Mouse (Mus musculus) neural tube, embryonic 11.5 days (tissue): Measurements from ENCODE around the gene Nup160. TPM values are rescaled to one million over a fixed set of nuclear protein-coding genes. Genes with fewer than 3 reads are reported as not detected.

Source experiments
- ATAC-seq: fragments of 200-750 bp; cut with Nextera tagmentation; 2 replicates; pipeline ENCODE4 v1.8.0; 2017; ENCODE audit warnings: moderate number of reproducible peaks, mild to moderate bottlenecking, moderate TSS enrichment, moderate library complexity; ENCODE audit not compliant: insufficient read depth, low FRiP score, low TSS enrichment
- DNase-seq: peaks from one replicate; pipeline ENCODE4 v3.0.0-alpha.2; 2015; ENCODE audit warnings: low spot score
- H3K27ac ChIP-seq: fragments of 300-500 bp; sonication (generic); 2 replicates; pipeline ENCODE4 v1.5.1; 2014; ENCODE audit warnings: low read depth, mild to moderate bottlenecking, low read length
- H3K27me3 ChIP-seq: fragments of 300-500 bp; sonication (generic); 2 replicates; pipeline ENCODE4 v1.6.1; 2014; ENCODE audit warnings: mild to moderate bottlenecking, low read length, mixed read lengths; ENCODE audit not compliant: control insufficient read depth, insufficient read depth
- H3K36me3 ChIP-seq: fragments of 300-500 bp; sonication (generic); 2 replicates; pipeline ENCODE4 v1.6.1; 2014; ENCODE audit warnings: mild to moderate bottlenecking, low read length, moderate library complexity, mixed read lengths; ENCODE audit not compliant: control insufficient read depth, insufficient read depth
- H3K4me1 ChIP-seq: fragments of 300-500 bp; sonication (generic); 2 replicates; pipeline ENCODE4 v1.6.1; 2014; ENCODE audit warnings: low read length, mixed read lengths; ENCODE audit not compliant: control insufficient read depth, insufficient read depth
- H3K4me2 ChIP-seq: fragments of 300-500 bp; sonication (generic); 2 replicates; pipeline ENCODE4 v1.6.1; 2014; ENCODE audit warnings: low read depth, mild to moderate bottlenecking, moderate library complexity
- H3K4me3 ChIP-seq: fragments of 300-500 bp; sonication (generic); 2 replicates; pipeline ENCODE4 v1.5.1; 2014; ENCODE audit warnings: low read depth, low read length
- H3K9ac ChIP-seq: fragments of 300-500 bp; sonication (generic); 2 replicates; pipeline ENCODE4 v1.6.1; 2014; ENCODE audit warnings: mild to moderate bottlenecking, low read length
- H3K9me3 ChIP-seq: fragments of 300-500 bp; sonication (generic); 2 replicates; pipeline ENCODE4 v1.6.1; 2016; ENCODE audit warnings: low read length; ENCODE audit not compliant: control insufficient read depth
- WGBS: fragments of 180-500 bp; shearing (Covaris S2); extraction: QIAGEN DNeasy Blood & Tissue Kit; methylation state at CpG from one replicate; pipeline ENCODE4 v1.1.7; 2014; 5-methylcytosine and 5-hydroxymethylcytosine counted together
- polyA plus RNA-seq: library from polyadenylated mRNA; unstranded; fragments of >200 nt; fragmentation: Nextera tagmentation; extraction: Ambion mirVana; gene quantifications from 2 replicates; pipeline ENCODE4 v1.2.1, GENCODE M21; 2014

Nup160 gene
- polyA plus RNA-seq, 1 experiment from 2014 or later: 61.0 TPM

DNA sequence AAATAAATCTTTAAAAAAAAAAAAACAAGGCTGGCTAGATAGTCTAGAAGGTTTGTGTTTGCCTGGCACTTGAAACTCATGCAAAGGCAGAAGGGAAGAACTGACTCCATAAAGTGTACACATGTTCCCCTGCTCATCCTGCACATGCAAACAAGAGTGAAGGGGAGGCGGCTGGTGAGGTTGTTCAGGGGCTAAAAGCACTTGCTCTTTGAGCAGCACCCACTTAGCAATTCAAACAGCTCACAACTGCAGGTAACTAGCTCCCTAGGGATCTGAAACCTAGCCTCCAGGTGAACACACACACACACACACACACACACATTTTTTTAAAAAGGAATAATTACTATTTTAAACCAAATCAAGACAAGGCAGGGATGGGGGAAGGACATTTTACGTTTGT lies 104.9 kb downstream of the Nup160 start:
- no peak overlapping the region for H3K27ac ChIP-seq
- H3K27me3 ChIP-seq: no peaks in the 10 kb centered on the region
- DNase-seq (no peak), ATAC-seq (no peak)
- no peaks in the 10 kb centered on the region for H3K9me3 ChIP-seq
- WGBS: 46% methylated on average over 2 of the region's 2 CpGs
- peaks cover 4% of the 10 kb centered on the region; the same call in 1 of the 2 replicates for H3K4me1 ChIP-seq
- H3K36me3 ChIP-seq: peaks cover 11% of the 10 kb centered on the region
- H3K4me3 ChIP-seq: no peak overlapping the region
- no peak overlapping the region for H3K4me2 ChIP-seq
- H3K9ac ChIP-seq: no peak overlapping the region

DNA sequence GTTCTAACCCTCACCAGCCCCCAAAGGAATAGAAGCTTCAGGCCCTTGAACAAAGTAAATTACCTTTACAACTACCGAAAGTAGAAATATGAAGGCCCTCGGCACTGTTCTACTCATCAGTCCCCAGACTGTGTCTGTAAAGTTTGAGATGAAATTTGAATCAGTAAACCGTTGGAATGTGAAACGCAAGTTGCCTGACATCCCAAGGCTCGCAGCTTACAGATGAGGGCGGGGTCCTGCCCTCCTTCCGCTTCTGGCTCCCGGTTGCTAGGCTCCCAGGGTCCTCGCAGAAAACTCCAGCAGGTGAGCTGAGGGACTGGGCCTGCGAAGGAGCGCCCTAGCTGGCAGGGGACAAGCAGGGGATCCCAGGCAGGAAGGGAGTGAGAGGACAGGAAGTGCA lies 105.4 kb downstream of the Nup160 start, which contains the start of gene Agbl2:
Gene Agbl2 (plus strand): TSS at position 270 of the 400 bp plus-strand sequence.
- Histone ChIP-seq H3K4me2 (peak within 1 kb of the TSS; percentile 63), H3K27me3 (no peaks in the 10 kb centered on the region), H3K9ac (peak within 1 kb of the TSS; percentile 35), H3K4me1 (peaks cover 4% of the 10 kb centered on the region; the same call in 1 of the 2 replicates), H3K36me3 (peaks cover 10% of the 10 kb centered on the region), H3K27ac (no peak within 1 kb of the TSS), H3K9me3 (no peaks in the 10 kb centered on the region), H3K4me3 (peak within 1 kb of the TSS; percentile 26)
- ATAC-seq: peak; percentile 48; the same call in 1 of the 2 replicates
- 2% methylated on average over 11 of the region's 11 CpGs for WGBS
- peak; percentile 34 for DNase-seq

DNA sequence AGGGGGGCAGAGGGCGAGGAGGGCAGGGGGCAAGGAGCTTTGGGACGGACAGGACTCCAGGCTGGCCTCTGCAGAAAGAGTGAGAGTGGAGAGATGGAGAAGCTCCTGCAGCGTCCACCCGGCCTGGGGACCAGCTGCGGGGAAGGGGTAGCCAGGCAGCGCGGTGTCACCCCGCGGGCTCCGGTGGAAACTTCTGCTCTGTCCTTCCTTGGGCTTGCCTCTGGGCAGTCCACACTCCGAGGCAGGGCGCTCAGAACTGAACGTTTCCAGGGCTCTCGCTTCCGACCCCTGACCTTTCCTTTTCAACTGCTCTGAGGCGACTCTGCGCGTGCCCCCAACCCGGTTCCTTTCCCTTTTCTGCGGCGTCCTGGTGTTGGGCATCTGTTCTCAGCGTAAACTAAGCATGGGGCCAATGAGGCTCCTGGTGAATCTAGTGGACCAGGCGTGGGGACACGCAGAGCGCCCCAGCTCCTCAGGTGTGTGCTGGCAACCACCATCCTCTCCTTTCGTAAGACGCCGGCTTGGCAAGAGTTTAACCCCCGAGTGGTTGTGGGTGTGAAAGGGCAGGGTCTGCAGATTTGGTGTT lies 106.0 kb downstream of the Nup160 start:
- peak overlapping the region; percentile 63 for H3K4me2 ChIP-seq
- H3K9ac ChIP-seq: peak overlapping the region; percentile 35
- 2% methylated on average over 28 of the region's 29 CpGs for WGBS
- ATAC-seq (peak; percentile 49; the same call in 1 of the 2 replicates), DNase-seq (peak; percentile 29)
- H3K27ac ChIP-seq: no peak overlapping the region
- peaks cover 7% of the 10 kb centered on the region for H3K36me3 ChIP-seq
- peak overlapping the region; percentile 26 for H3K4me3 ChIP-seq
- H3K9me3 ChIP-seq: no peaks in the 10 kb centered on the region
- peaks cover 4% of the 10 kb centered on the region; the same call in 1 of the 2 replicates for H3K4me1 ChIP-seq
- H3K27me3 ChIP-seq: no peaks in the 10 kb centered on the region

Other genes with a start within 250 kb of the Nup160 start
- gene Ptprj, start 96.6 kb upstream of the Nup160 start, polyA plus RNA-seq: 3.2 and 3.7 TPM in 2 replicates
- gene Fnbp4, start 68.2 kb downstream of the Nup160 start, polyA plus RNA-seq: 104 and 105 TPM in 2 replicates
- gene Agbl2, start 105.5 kb downstream of the Nup160 start, polyA plus RNA-seq: 0.37 and 0.64 TPM in 2 replicates
- 288 and 291 TPM in 2 replicates for gene Mtch2, start 169.9 kb downstream of the Nup160 start, polyA plus RNA-seq
- gene C1qtnf4, start 208.6 kb downstream of the Nup160 start, polyA plus RNA-seq: 20.6 and 22.5 TPM in 2 replicates
- gene Kbtbd4, start 227.5 kb downstream of the Nup160 start, polyA plus RNA-seq: 48.2 and 49.5 TPM in 2 replicates
- 187 and 191 TPM in 2 replicates for gene Ndufs3, start 227.6 kb downstream of the Nup160 start, polyA plus RNA-seq